Mouse (Mus musculus) lung, embryonic 15.5 days (tissue): ENCODE measurements at regions not wholly inside any gene's neighbourhood (a gene's known extent, or its start where the extent isn't known, plus 50 kb on each side); places are given as distances from the start of the nearest gene placed in this dataset.

Experiments used
- ATAC-seq: fragments of 200-750 bp; cut with Nextera tagmentation; 2 replicates; pipeline ENCODE4 v1.8.0; 2017; ENCODE audit warnings: moderate number of reproducible peaks, borderline replicate concordance; ENCODE audit not compliant: low FRiP score, low TSS enrichment; ENCODE audit errors: extremely low read depth
- H3K27ac ChIP-seq: fragments of 300-500 bp; sonication (generic); 2 replicates; pipeline ENCODE4 v1.5.1; 2015; ENCODE audit warnings: moderate library complexity, mild to moderate bottlenecking, inconsistent platforms
- H3K27me3 ChIP-seq: fragments of 300-500 bp; sonication (generic); 2 replicates; pipeline ENCODE4 v1.6.1; 2015; ENCODE audit warnings: inconsistent platforms
- H3K36me3 ChIP-seq: fragments of 300-500 bp; sonication (generic); 2 replicates; pipeline ENCODE4 v1.6.1; 2015; ENCODE audit warnings: inconsistent platforms
- H3K4me1 ChIP-seq: fragments of 300-500 bp; sonication (generic); 2 replicates; pipeline ENCODE4 v1.6.1; 2015; ENCODE audit warnings: inconsistent platforms
- H3K4me2 ChIP-seq: fragments of 300-500 bp; sonication (generic); 2 replicates; pipeline ENCODE4 v1.6.1; 2015; ENCODE audit warnings: inconsistent platforms, mild to moderate bottlenecking, moderate library complexity
- H3K4me3 ChIP-seq: fragments of 300-500 bp; sonication (generic); 2 replicates; pipeline ENCODE4 v1.5.1; 2015; ENCODE audit warnings: mild to moderate bottlenecking, inconsistent platforms
- H3K9ac ChIP-seq: fragments of 300-500 bp; sonication (generic); 2 replicates; pipeline ENCODE4 v1.6.1; 2015; ENCODE audit warnings: inconsistent platforms
- H3K9me3 ChIP-seq: fragments of 300-500 bp; sonication (generic); 2 replicates; pipeline ENCODE4 v1.6.1; 2016; ENCODE audit warnings: inconsistent platforms
- WGBS: fragments of 180-500 bp; shearing (Covaris S2); methylation state at CpG from one replicate; pipeline ENCODE4 v1.1.7; 2015; 5-methylcytosine and 5-hydroxymethylcytosine counted together

GRCm38 (mm10) chr12:109662179-109662578, 62.0 kb upstream of the Rtl1 start:
- no peak for ATAC-seq
- H3K27ac ChIP-seq = no peak overlapping the region
- no peak overlapping the region for H3K4me3 ChIP-seq
- no peak overlapping the region for H3K4me2 ChIP-seq
- no peaks in the 10 kb centered on the region for H3K27me3 ChIP-seq
- 70% methylated on average over 2 of the region's 2 CpGs for WGBS
- H3K36me3 ChIP-seq = peaks cover 18% of the 10 kb centered on the region; the same call in 1 of the 2 replicates
- no peak overlapping the region for H3K9ac ChIP-seq
- no peaks in the 10 kb centered on the region for H3K9me3 ChIP-seq
- H3K4me1 ChIP-seq = no peaks in the 10 kb centered on the region

GRCm38 (mm10) chr12:109674766-109675165, 74.6 kb upstream of the Rtl1 start:
- Histone ChIP-seq H3K4me1 (no peaks in the 10 kb centered on the region), H3K9me3 (no peaks in the 10 kb centered on the region), H3K27ac (no peak overlapping the region), H3K4me2 (no peak overlapping the region), H3K9ac (no peak overlapping the region), H3K36me3 (peaks cover 21% of the 10 kb centered on the region), H3K27me3 (no peaks in the 10 kb centered on the region), H3K4me3 (no peak overlapping the region)
- ATAC-seq = peak; percentile 62; the same call in 1 of the 2 replicates
- WGBS = 43% methylated on average over 4 of the region's 4 CpGs

- no peak for ATAC-seq
- no peaks in the 10 kb centered on the region for H3K9me3 ChIP-seq
- no peak overlapping the region for H3K27ac ChIP-seq
- no peak overlapping the region for H3K9ac ChIP-seq
- no peaks in the 10 kb centered on the region for H3K4me1 ChIP-seq
- WGBS = 81% methylated on average over 4 of the region's 4 CpGs
- no peak overlapping the region for H3K4me2 ChIP-seq
- no peak overlapping the region for H3K4me3 ChIP-seq
- H3K27me3 ChIP-seq = no peaks in the 10 kb centered on the region
- H3K36me3 ChIP-seq = peaks cover 52% of the 10 kb centered on the region
These were observed 93.9 kb upstream of the Rtl1 start for GRCm38 (mm10) chr12:109694046-109694445.

GRCm38 (mm10) chr12:109694801-109695430, 94.8 kb upstream of the Rtl1 start:
- no peak for ATAC-seq

GRCm38 (mm10) chr12:109706820-109707219, 106.7 kb upstream of the Rtl1 start:
- no peak; the same call in 1 of the 2 replicates for ATAC-seq
- Histone ChIP-seq H3K27me3 (no peaks in the 10 kb centered on the region), H3K27ac (no peak overlapping the region), H3K9ac (no peak overlapping the region), H3K4me2 (no peak overlapping the region), H3K4me3 (no peak overlapping the region), H3K9me3 (no peaks in the 10 kb centered on the region), H3K4me1 (no peaks in the 10 kb centered on the region), H3K36me3 (peaks cover 15% of the 10 kb centered on the region)
- WGBS = 43% methylated on average over 3 of the region's 6 CpGs

More at GRCm38 (mm10) chr12:109694801-109695430, 94.8 kb upstream of the Rtl1 start:
- 76% methylated on average over 5 of the region's 5 CpGs for WGBS
- no peaks in the 10 kb centered on the region for H3K4me1 ChIP-seq
- peaks cover 50% of the 10 kb centered on the region for H3K36me3 ChIP-seq
- no peak overlapping the region for H3K9ac ChIP-seq
- no peaks in the 10 kb centered on the region for H3K27me3 ChIP-seq
- H3K9me3 ChIP-seq = no peaks in the 10 kb centered on the region
- no peak overlapping the region for H3K4me2 ChIP-seq
- no peak overlapping the region for H3K4me3 ChIP-seq
- H3K27ac ChIP-seq = no peak overlapping the region

GRCm38 (mm10) chr12:109709661-109710060, 109.5 kb upstream of the Rtl1 start:
- Histone ChIP-seq H3K9me3 (no peaks in the 10 kb centered on the region), H3K4me1 (no peaks in the 10 kb centered on the region), H3K27ac (no peak overlapping the region), H3K27me3 (no peaks in the 10 kb centered on the region), H3K4me2 (no peak overlapping the region), H3K36me3 (peaks cover 26% of the 10 kb centered on the region), H3K4me3 (no peak overlapping the region), H3K9ac (no peak overlapping the region)
- WGBS = 90% methylated on average over 5 of the region's 5 CpGs
- ATAC-seq = no peak

- Histone ChIP-seq H3K36me3 (peaks cover 32% of the 10 kb centered on the region), H3K4me1 (no peaks in the 10 kb centered on the region), H3K27me3 (no peaks in the 10 kb centered on the region), H3K9ac (no peak overlapping the region), H3K9me3 (no peaks in the 10 kb centered on the region), H3K4me3 (no peak overlapping the region), H3K27ac (no peak overlapping the region), H3K4me2 (no peak overlapping the region)
- no peak for ATAC-seq
- WGBS = 94% methylated on average over 5 of the region's 5 CpGs
These were observed 111.3 kb upstream of the Rtl1 start for GRCm38 (mm10) chr12:109711392-109711791.

GRCm38 (mm10) chr12:109711946-109712345, 111.8 kb upstream of the Rtl1 start:
- ATAC-seq = no peak
- 82% methylated on average over 7 of the region's 7 CpGs for WGBS
- Histone ChIP-seq H3K36me3 (peaks cover 37% of the 10 kb centered on the region), H3K9ac (no peak overlapping the region), H3K4me1 (no peaks in the 10 kb centered on the region), H3K27ac (no peak overlapping the region), H3K4me3 (no peak overlapping the region), H3K4me2 (no peak overlapping the region), H3K9me3 (no peaks in the 10 kb centered on the region), H3K27me3 (no peaks in the 10 kb centered on the region)

- no peaks in the 10 kb centered on the region for H3K27me3 ChIP-seq
- no peaks in the 10 kb centered on the region for H3K4me1 ChIP-seq
- no peak overlapping the region for H3K9ac ChIP-seq
- WGBS = 90% methylated on average over 16 of the region's 16 CpGs
- H3K4me3 ChIP-seq = no peak overlapping the region
- no peak for ATAC-seq
- H3K4me2 ChIP-seq = no peak overlapping the region
- H3K36me3 ChIP-seq = peaks cover 39% of the 10 kb centered on the region
- H3K27ac ChIP-seq = no peak overlapping the region
- H3K9me3 ChIP-seq = no peaks in the 10 kb centered on the region
These were observed 112.3 kb upstream of the Rtl1 start for GRCm38 (mm10) chr12:109712386-109712785.

GRCm38 (mm10) chr12:109713041-109713440, 112.9 kb upstream of the Rtl1 start:
- no peaks in the 10 kb centered on the region for H3K27me3 ChIP-seq
- no peak overlapping the region for H3K4me3 ChIP-seq
- ATAC-seq = no peak
- H3K27ac ChIP-seq = no peak overlapping the region
- H3K4me2 ChIP-seq = no peak overlapping the region
- no peaks in the 10 kb centered on the region for H3K9me3 ChIP-seq
- H3K9ac ChIP-seq = no peak overlapping the region
- no peaks in the 10 kb centered on the region for H3K4me1 ChIP-seq
- WGBS = 87% methylated on average over 3 of the region's 3 CpGs
- H3K36me3 ChIP-seq = peaks cover 45% of the 10 kb centered on the region

GRCm38 (mm10) chr12:109714061-109714460, 113.9 kb upstream of the Rtl1 start:
- no peak for ATAC-seq

GRCm38 (mm10) chr12:109716991-109717390, 116.9 kb upstream of the Rtl1 start:
- H3K9me3 ChIP-seq = no peaks in the 10 kb centered on the region
- WGBS = 92% methylated on average over 20 of the region's 20 CpGs
- no peaks in the 10 kb centered on the region for H3K27me3 ChIP-seq
- peaks cover 47% of the 10 kb centered on the region for H3K36me3 ChIP-seq
- H3K4me1 ChIP-seq = no peaks in the 10 kb centered on the region
- H3K4me2 ChIP-seq = no peak overlapping the region
- ATAC-seq = no peak
- H3K9ac ChIP-seq = no peak overlapping the region
- H3K4me3 ChIP-seq = no peak overlapping the region
- H3K27ac ChIP-seq = no peak overlapping the region

More at GRCm38 (mm10) chr12:109714061-109714460, 113.9 kb upstream of the Rtl1 start:
- Histone ChIP-seq H3K9ac (no peak overlapping the region), H3K9me3 (no peaks in the 10 kb centered on the region), H3K4me3 (no peak overlapping the region), H3K4me1 (no peaks in the 10 kb centered on the region), H3K27me3 (no peaks in the 10 kb centered on the region), H3K27ac (no peak overlapping the region), H3K36me3 (peaks cover 51% of the 10 kb centered on the region), H3K4me2 (no peak overlapping the region)
- WGBS = 96% methylated on average over 5 of the region's 5 CpGs

GRCm38 (mm10) chr12:109718036-109718435, 117.9 kb upstream of the Rtl1 start:
- ATAC-seq = no peak
- Histone ChIP-seq H3K4me2 (no peak overlapping the region), H3K4me3 (no peak overlapping the region), H3K36me3 (peaks cover 47% of the 10 kb centered on the region), H3K4me1 (no peaks in the 10 kb centered on the region), H3K27ac (no peak overlapping the region), H3K9me3 (no peaks in the 10 kb centered on the region), H3K9ac (no peak overlapping the region), H3K27me3 (no peaks in the 10 kb centered on the region)
- WGBS = 88% methylated on average over 9 of the region's 9 CpGs
